19 mouse cellular contexts compared by ENCODE assay signal in genomic region chr15:94303151-94303550, GRCm38 (mm10).
DNase-seq lines count a peak whose midpoint lies in the region; ATAC-seq and TF ChIP-seq lines count a peak whose summit lies in the region.
"Had no signal": no experiment of that assay in that cellular context is flagged by ENCODE, and none has a peak within 500 bp of the region (broad histone marks: within the 10 kb centered on the region; RNA-seq: fewer than 3 reads in every experiment).

No protein-coding gene starts in this region.

- TF ChIP-seq CTCF in midbrain, postnatal 0 days (IDR thresholded peaks at IDR 0.05): no peak
- no peak for TF ChIP-seq CTCF in brain, embryonic 14.5 days (IDR thresholded peaks at IDR 0.05; ENCODE audit: borderline replicate concordance, extremely low read depth, insufficient read depth, insufficient read length)

- no peak overlapping the region for H3K9ac ChIP-seq in midbrain, postnatal 0 days (replicated peaks; ENCODE audit: low read length, poor library complexity, severe bottlenecking)
- H3K9ac ChIP-seq in midbrain, embryonic 15.5 days: no peak overlapping the region
- no peak overlapping the region for H3K9ac ChIP-seq in kidney, embryonic 16.5 days (replicated peaks; ENCODE audit: low read length)
- H3K9ac ChIP-seq: kidney, embryonic 15.5 days; liver, embryonic 14.5 days had no signal

- no peak for TF ChIP-seq POLR2A in brain, embryonic 14.5 days (IDR thresholded peaks at IDR 0.05; ENCODE audit: borderline replicate concordance, extremely low read depth, insufficient read depth, insufficient read length, poor library complexity, severe bottlenecking)

- no peaks in the 10 kb centered on the region for H3K36me3 ChIP-seq in midbrain, postnatal 0 days (ENCODE audit: insufficient read depth, low read length)
- no peaks in the 10 kb centered on the region for H3K36me3 ChIP-seq in midbrain, embryonic 15.5 days (replicated peaks)
- no peaks in the 10 kb centered on the region for H3K36me3 ChIP-seq in kidney, embryonic 16.5 days (ENCODE audit: insufficient read depth, low read length)
- H3K36me3 ChIP-seq: G1E; kidney, embryonic 15.5 days had no signal

- no peaks in the 10 kb centered on the region for H3K9me3 ChIP-seq in midbrain, postnatal 0 days (ENCODE audit: low read length)
- H3K9me3 ChIP-seq in midbrain, embryonic 15.5 days: no peaks in the 10 kb centered on the region
- H3K9me3 ChIP-seq in kidney, embryonic 16.5 days (ENCODE audit: low read length): no peaks in the 10 kb centered on the region
- H3K9me3 ChIP-seq: kidney, embryonic 15.5 days had no signal

- H3K27me3 ChIP-seq in midbrain, postnatal 0 days (ENCODE audit: insufficient read depth, low read length): no peaks in the 10 kb centered on the region
- no peaks in the 10 kb centered on the region for H3K27me3 ChIP-seq in midbrain, embryonic 15.5 days (replicated peaks)
- no peaks in the 10 kb centered on the region for H3K27me3 ChIP-seq in kidney, embryonic 16.5 days (ENCODE audit: insufficient read depth, low read length)
- H3K27me3 ChIP-seq: kidney, embryonic 15.5 days had no signal

- no peak overlapping the region for H3K4me3 ChIP-seq in midbrain, postnatal 0 days (ENCODE audit: low read depth, low read length)
- no peak overlapping the region for H3K4me3 ChIP-seq in midbrain, embryonic 15.5 days
- no peak overlapping the region for H3K4me3 ChIP-seq in kidney, embryonic 16.5 days (ENCODE audit: low read length)
- H3K4me3 ChIP-seq: kidney, embryonic 15.5 days had no signal

- no peak for ATAC-seq in midbrain, postnatal 0 days (ENCODE audit: low FRiP score)
- ATAC-seq in midbrain, embryonic 15.5 days (replicated peaks): no peak
- ATAC-seq in kidney, embryonic 16.5 days (ENCODE audit: low FRiP score, low TSS enrichment): no peak
- ATAC-seq: intestine, embryonic 16.5 days; midbrain, embryonic 16.5 days had no signal

- DNase-seq in frontal cortex, postnatal 36 days (ENCODE audit: low spot score in 2 of 2): peak; percentile 15 to 25
- no peak for DNase-seq in frontal cortex, postnatal 14 days (ENCODE audit: low spot score in 2 of 2)
- peak; percentile 54 for DNase-seq in midbrain, postnatal 0 days (ENCODE audit: low spot score)
- peak; percentile 34 for DNase-seq in brain, embryonic 14.5 days (ENCODE audit: low read depth)
- DNase-seq in layer of hippocampus, adult 9-11 months: peak; percentile 64
- no peak for DNase-seq in ovary, adult 18-20 months (ENCODE audit: low spot score)
- DNase-seq: adrenal gland, postnatal 14 days; cerebellum, adult 11-12 months; cerebellum, postnatal 14 days; embryo, embryonic 11 days; gastrocnemius, postnatal 36 days; thymus, postnatal 14 days had no signal

- no peaks in the 10 kb centered on the region for H3K4me1 ChIP-seq in midbrain, postnatal 0 days (ENCODE audit: insufficient read depth, low read length)
- no peaks in the 10 kb centered on the region for H3K4me1 ChIP-seq in midbrain, embryonic 15.5 days
- no peaks in the 10 kb centered on the region for H3K4me1 ChIP-seq in kidney, embryonic 16.5 days (ENCODE audit: insufficient read depth, low read length)
- H3K4me1 ChIP-seq: kidney, embryonic 15.5 days had no signal

- no peak overlapping the region for H3K4me2 ChIP-seq in midbrain, postnatal 0 days (ENCODE audit: low read depth, low read length, poor library complexity, severe bottlenecking)
- no peak overlapping the region for H3K4me2 ChIP-seq in midbrain, embryonic 15.5 days
- H3K4me2 ChIP-seq in kidney, embryonic 16.5 days (replicated peaks; ENCODE audit: low read depth, low read length): no peak overlapping the region
- H3K4me2 ChIP-seq: kidney, embryonic 15.5 days had no signal

- H3K27ac ChIP-seq in midbrain, postnatal 0 days (ENCODE audit: low read depth, low read length): no peak overlapping the region
- H3K27ac ChIP-seq in midbrain, embryonic 15.5 days: no peak overlapping the region
- H3K27ac ChIP-seq in kidney, embryonic 16.5 days (ENCODE audit: low read length): no peak overlapping the region
- H3K27ac ChIP-seq: kidney, embryonic 15.5 days; liver, embryonic 14.5 days had no signal

- WGBS in midbrain, postnatal 0 days: 51% methylated on average over 3 of the region's 3 CpGs
- WGBS in midbrain, embryonic 15.5 days: 53% methylated on average over 3 of the region's 3 CpGs
- WGBS in kidney, embryonic 16.5 days: 87% methylated on average over 3 of the region's 3 CpGs

Comparison
In these comparisons a context has a peak if more than half of its experiments do, and no peak if none do; other contexts are left out.
1. DNase-seq: peak in frontal cortex, postnatal 36 days (2 of 2), midbrain, postnatal 0 days (single experiment), brain, embryonic 14.5 days (single experiment) and layer of hippocampus, adult 9-11 months (single experiment); none in frontal cortex, postnatal 14 days (0 of 2) and ovary, adult 18-20 months (single experiment).